Mouse (Mus musculus): Measurements from ENCODE around the gene Bola3. TPM values are rescaled to one million over a fixed set of nuclear protein-coding genes. Genes with fewer than 3 reads are reported as not detected.

Gene Bola3
- polyA plus RNA-seq, 1 experiment from 2014 or later = 44.0 TPM

GRCm38 (mm10) chr6:83405511-83406064, 56.6 kb downstream of the Bola3 start:
- Histone ChIP-seq H3K9ac (no peak overlapping the region), H3K4me2 (no peak overlapping the region), H3K4me3 (no peak overlapping the region), H3K36me3 (replicated peaks) (peaks cover 27% of the 10 kb centered on the region), H3K9me3 (no peaks in the 10 kb centered on the region), H3K27ac (no peak overlapping the region), H3K4me1 (peaks cover 11% of the 10 kb centered on the region; the same call in 1 of the 2 replicates), H3K27me3 (replicated peaks) (no peaks in the 10 kb centered on the region)
- WGBS = 85% methylated on average over 7 of the region's 7 CpGs
- no peak for ATAC-seq (replicated peaks)

GRCm38 (mm10) chr6:83408510-83408909, 59.6 kb downstream of the Bola3 start:
- Histone ChIP-seq H3K4me1 (peaks cover 39% of the 10 kb centered on the region), H3K4me2 (no peak overlapping the region), H3K27ac (no peak overlapping the region), H3K9me3 (no peaks in the 10 kb centered on the region), H3K9ac (no peak overlapping the region), H3K36me3 (replicated peaks) (peaks cover 10% of the 10 kb centered on the region), H3K27me3 (replicated peaks) (no peaks in the 10 kb centered on the region), H3K4me3 (no peak overlapping the region)
- 88% methylated on average over 9 of the region's 9 CpGs for WGBS
- no peak for ATAC-seq (replicated peaks)

Small RNAs within 50 kb of the gene (microRNA-seq; reads per million reads assigned to microRNA genes)
- not detected for gene Mir6374

Other genes starting within 250 kb of the Bola3 start
- gene Ccdc142, start 247.5 kb upstream of the Bola3 start, polyA plus RNA-seq (2015; fragmentation: Nextera tagmentation; extraction: Ambion mirVana) = 6.9 and 8.1 TPM in 2 replicates
- gene Gm42688, start 247.5 kb upstream of the Bola3 start, polyA plus RNA-seq (2015; fragmentation: Nextera tagmentation; extraction: Ambion mirVana) = 7.3 and 7.4 TPM in 2 replicates
- gene Mrpl53, start 240.1 kb upstream of the Bola3 start, polyA plus RNA-seq (2015; fragmentation: Nextera tagmentation; extraction: Ambion mirVana) = 102 and 105 TPM in 2 replicates
- 24.7 and 27.0 TPM in 2 replicates for gene Mogs, start 233.7 kb upstream of the Bola3 start, polyA plus RNA-seq (2015; fragmentation: Nextera tagmentation; extraction: Ambion mirVana)
- gene Wbp1, start 227.6 kb upstream of the Bola3 start, polyA plus RNA-seq (2015; fragmentation: Nextera tagmentation; extraction: Ambion mirVana) = 176 and 196 TPM in 2 replicates
- gene Ino80b, start 223.7 kb upstream of the Bola3 start, polyA plus RNA-seq (2015; fragmentation: Nextera tagmentation; extraction: Ambion mirVana) = 13.6 and 15.1 TPM in 2 replicates
- 10.9 and 15.3 TPM in 2 replicates for gene Rtkn, start 213.7 kb upstream of the Bola3 start, polyA plus RNA-seq (2015; fragmentation: Nextera tagmentation; extraction: Ambion mirVana)
- 20.8 and 21.6 TPM in 2 replicates for gene Wdr54, start 192.8 kb upstream of the Bola3 start, polyA plus RNA-seq (2015; fragmentation: Nextera tagmentation; extraction: Ambion mirVana)
- 9.5 and 12.0 TPM in 2 replicates for gene 1700003E16Rik, start 192.7 kb upstream of the Bola3 start, polyA plus RNA-seq (2015; fragmentation: Nextera tagmentation; extraction: Ambion mirVana)
- 162 TPM in 2 replicates for gene Dctn1, start 183.2 kb upstream of the Bola3 start, polyA plus RNA-seq (2015; fragmentation: Nextera tagmentation; extraction: Ambion mirVana)
- 0.37 and 0.41 TPM in 2 replicates for gene Slc4a5, start 129.3 kb upstream of the Bola3 start, polyA plus RNA-seq (2015; fragmentation: Nextera tagmentation; extraction: Ambion mirVana)
- gene Mthfd2, start 23.2 kb upstream of the Bola3 start, polyA plus RNA-seq (2015; fragmentation: Nextera tagmentation; extraction: Ambion mirVana) = 28.9 and 31.0 TPM in 2 replicates
- gene Mob1a, start 23.1 kb upstream of the Bola3 start, polyA plus RNA-seq (2015; fragmentation: Nextera tagmentation; extraction: Ambion mirVana) = 22.8 and 23.4 TPM in 2 replicates
- gene Tet3, start 109.9 kb downstream of the Bola3 start, polyA plus RNA-seq (2015; fragmentation: Nextera tagmentation; extraction: Ambion mirVana) = 60.9 and 76.8 TPM in 2 replicates
- gene Dguok, start 157.8 kb downstream of the Bola3 start, polyA plus RNA-seq (2015; fragmentation: Nextera tagmentation; extraction: Ambion mirVana) = 72.2 and 74.0 TPM in 2 replicates
- 2.2 and 2.6 TPM in 2 replicates for gene Actg2, start 187.1 kb downstream of the Bola3 start, polyA plus RNA-seq (2015; fragmentation: Nextera tagmentation; extraction: Ambion mirVana)
- 63.4 and 66.5 TPM in 2 replicates for gene Stambp, start 223.6 kb downstream of the Bola3 start, polyA plus RNA-seq (2015; fragmentation: Nextera tagmentation; extraction: Ambion mirVana)